Mouse (Mus musculus) heart, embryonic 10.5 days (tissue): ENCODE results near the gene Acadm. TPM values are rescaled to one million over a fixed set of nuclear protein-coding genes. Genes with fewer than 3 reads are reported as not detected.

ENCODE experiments used
- DNase-seq: peaks from one replicate; pipeline ENCODE4 v3.0.0-alpha.2; 2017; ENCODE audit warnings: low spot score
- H3K27ac ChIP-seq: fragments of 300-500 bp; sonication (generic); 2 replicates; pipeline ENCODE4 v1.5.1; 2016; ENCODE audit warnings: mild to moderate bottlenecking
- H3K27me3 ChIP-seq: fragments of 300-500 bp; sonication (generic); 2 replicates; pipeline ENCODE4 v1.6.1; 2016; ENCODE audit warnings: mild to moderate bottlenecking; ENCODE audit not compliant: poor library complexity, insufficient read depth, severe bottlenecking
- H3K36me3 ChIP-seq: fragments of 300-500 bp; sonication (generic); 2 replicates; pipeline ENCODE4 v1.6.1; 2016; ENCODE audit warnings: mild to moderate bottlenecking, moderate library complexity
- H3K4me1 ChIP-seq: fragments of 300-500 bp; sonication (generic); 2 replicates; pipeline ENCODE4 v1.6.1; 2016; ENCODE audit warnings: mild to moderate bottlenecking
- H3K4me3 ChIP-seq: fragments of 300-500 bp; sonication (generic); 2 replicates; pipeline ENCODE4 v1.5.1; 2016; ENCODE audit warnings: mild to moderate bottlenecking, moderate library complexity
- H3K9me3 ChIP-seq: fragments of 300-500 bp; sonication (generic); 2 replicates; pipeline ENCODE4 v1.6.1; 2016; ENCODE audit warnings: mild to moderate bottlenecking, moderate library complexity
- WGBS: fragments of 180-500 bp; shearing (Covaris S2); methylation state at CpG from one replicate; pipeline ENCODE4 v1.1.7; 2016; 5-methylcytosine and 5-hydroxymethylcytosine counted together
- polyA plus RNA-seq: library from polyadenylated mRNA; unstranded; fragments of >200 nt; fragmentation: Nextera tagmentation; extraction: Ambion mirVana; gene quantifications from 2 replicates; pipeline ENCODE4 v1.2.1, GENCODE M21; 2016

The Acadm gene
- polyA plus RNA-seq, 1 experiment from 2014 or later, result 91.2 TPM

DNA sequence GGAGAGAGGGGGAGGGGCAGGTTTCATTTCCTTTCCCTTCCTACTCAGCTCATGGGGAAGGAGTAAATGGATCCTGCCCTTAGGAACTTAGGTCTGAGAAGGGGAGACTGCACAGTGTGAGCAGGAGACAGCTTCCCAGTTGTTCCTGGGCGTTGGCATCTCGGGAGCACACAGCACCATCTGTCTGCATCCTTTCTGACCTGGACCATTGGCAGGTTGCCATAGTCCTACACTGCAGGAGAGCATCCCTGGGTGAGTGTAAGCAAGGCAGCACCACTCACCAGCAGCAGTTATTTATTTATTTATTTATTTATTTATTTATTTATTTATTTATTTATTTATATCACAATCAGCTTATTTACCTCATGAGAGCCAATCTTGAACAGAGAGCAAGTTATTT is 16.5 kb upstream of the Acadm start:
- H3K27me3 ChIP-seq, result no peaks in the 10 kb centered on the region
- no peak for DNase-seq
- no peaks in the 10 kb centered on the region for H3K36me3 ChIP-seq
- H3K4me3 ChIP-seq, result no peak overlapping the region
- no peaks in the 10 kb centered on the region for H3K4me1 ChIP-seq
- no peak overlapping the region for H3K27ac ChIP-seq
- 82% methylated on average over 2 of the region's 2 CpGs for WGBS
- no peaks in the 10 kb centered on the region for H3K9me3 ChIP-seq

DNA sequence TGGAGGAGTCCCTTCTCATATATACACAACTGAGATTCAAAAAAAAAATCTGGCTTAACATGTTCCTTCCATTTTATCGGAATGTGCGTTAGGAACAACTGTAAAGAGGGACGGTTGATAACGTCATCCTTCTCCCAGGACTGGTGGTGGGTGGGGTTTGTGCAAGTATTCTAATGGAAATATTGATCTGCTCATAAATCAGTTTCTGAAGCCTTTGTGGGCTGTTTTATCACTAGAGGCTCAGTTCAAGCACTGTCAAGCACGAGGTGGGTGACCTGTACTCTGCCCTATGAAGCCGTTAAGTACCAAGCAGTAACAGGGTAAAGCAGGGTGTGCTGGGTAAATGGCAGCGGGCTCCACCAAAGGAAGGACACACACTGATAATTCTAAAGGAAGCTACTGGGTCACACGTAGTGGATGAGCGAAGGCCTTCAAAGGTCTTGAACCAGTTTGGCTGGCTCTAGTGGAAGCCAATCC is 15.3 kb upstream of the Acadm start:
- WGBS, result 77% methylated on average over 9 of the region's 9 CpGs
- DNase-seq, result no peak
- H3K27me3 ChIP-seq, result no peaks in the 10 kb centered on the region

DNA sequence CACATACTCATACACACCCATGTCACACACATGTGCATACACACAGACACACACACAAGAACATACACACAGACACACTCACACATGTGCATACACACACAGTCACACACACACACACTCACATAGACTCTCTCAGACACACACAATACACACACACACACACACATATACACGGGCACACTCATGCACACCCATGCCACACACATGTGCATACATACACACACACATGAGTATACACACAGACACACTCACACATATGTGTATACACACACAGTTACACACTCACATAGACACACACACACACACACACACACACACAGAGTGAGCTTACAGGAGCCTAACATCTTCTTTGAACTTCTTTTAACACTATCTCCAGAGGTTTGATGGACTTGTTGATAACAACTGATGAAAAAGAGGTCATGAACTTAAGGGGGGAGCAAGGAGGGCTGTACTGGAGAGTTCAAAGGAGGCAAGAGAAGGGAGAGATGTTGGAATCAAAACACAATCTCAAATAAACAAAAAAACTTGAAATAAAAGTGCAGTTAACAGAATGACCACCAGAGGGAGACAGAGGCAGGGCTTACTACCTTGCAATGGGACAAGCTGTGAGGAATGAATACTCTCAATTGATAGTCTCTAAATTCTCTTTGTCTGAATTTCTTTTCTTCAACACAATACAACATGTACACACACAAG is 14.8 kb upstream of the Acadm start:
- WGBS, result 100% methylated on average over 1 of the region's 1 CpGs
- H3K36me3 ChIP-seq, result no peaks in the 10 kb centered on the region
- no peaks in the 10 kb centered on the region for H3K9me3 ChIP-seq
- H3K27me3 ChIP-seq, result peaks cover 4% of the 10 kb centered on the region; the same call in 1 of the 2 replicates
- no peak overlapping the region for H3K27ac ChIP-seq
- no peak overlapping the region for H3K4me3 ChIP-seq
- no peaks in the 10 kb centered on the region for H3K4me1 ChIP-seq
- no peak for DNase-seq

More for the DNA sequence above, 15.3 kb upstream of the Acadm start:
- H3K36me3 ChIP-seq, result no peaks in the 10 kb centered on the region
- H3K4me1 ChIP-seq, result no peaks in the 10 kb centered on the region
- H3K27ac ChIP-seq, result no peak overlapping the region
- H3K9me3 ChIP-seq, result no peaks in the 10 kb centered on the region
- no peak overlapping the region for H3K4me3 ChIP-seq

DNA sequence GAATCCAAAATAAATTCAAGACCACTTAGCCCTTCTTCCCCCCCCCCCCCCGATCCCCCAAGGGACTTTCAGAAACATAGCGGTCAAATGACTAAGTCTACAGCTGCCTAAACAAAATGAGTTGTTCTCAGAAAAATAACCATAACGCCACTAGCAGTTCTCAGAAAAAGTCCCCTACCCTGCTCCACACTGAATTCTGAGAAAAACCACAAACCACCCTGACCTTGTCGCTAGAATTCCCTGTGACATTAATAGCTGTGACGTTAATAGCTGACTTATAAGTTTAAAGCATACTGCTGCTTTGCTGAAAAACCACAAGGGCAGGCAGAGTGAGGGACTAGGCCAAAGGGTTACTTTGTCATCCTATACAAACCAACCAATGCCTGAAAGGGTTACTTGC is 13.5 kb upstream of the Acadm start:
- Histone ChIP-seq H3K27me3 (peaks cover 4% of the 10 kb centered on the region; the same call in 1 of the 2 replicates), H3K4me1 (no peaks in the 10 kb centered on the region), H3K9me3 (no peaks in the 10 kb centered on the region), H3K4me3 (no peak overlapping the region), H3K27ac (no peak overlapping the region), H3K36me3 (no peaks in the 10 kb centered on the region)
- WGBS, result 86% methylated on average over 5 of the region's 5 CpGs
- DNase-seq, result no peak

DNA sequence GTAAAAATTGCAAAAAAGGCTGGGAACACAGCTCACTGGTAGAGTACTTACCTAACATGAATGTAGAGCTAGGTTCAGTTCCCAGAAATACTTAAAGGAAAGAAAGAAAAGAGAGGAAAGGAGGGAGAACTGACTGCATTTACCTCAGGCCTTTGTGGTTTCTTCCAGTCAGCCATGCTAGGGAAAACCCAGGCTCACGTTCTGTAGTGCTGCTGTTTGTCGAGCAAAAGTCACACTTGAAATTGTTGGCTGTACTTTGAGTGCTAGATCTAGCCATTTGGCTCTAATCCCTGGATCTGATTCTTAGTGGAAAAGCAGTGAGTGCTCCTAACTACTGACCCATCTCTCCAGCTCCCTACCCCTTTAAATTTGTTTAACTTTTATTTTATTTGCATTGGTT is 3.7 kb upstream of the Acadm start:
- Histone ChIP-seq H3K4me1 (peaks cover 8% of the 10 kb centered on the region), H3K27me3 (no peaks in the 10 kb centered on the region), H3K36me3 (no peaks in the 10 kb centered on the region), H3K27ac (no peak overlapping the region), H3K9me3 (no peaks in the 10 kb centered on the region), H3K4me3 (no peak overlapping the region)
- 69% methylated on average over 2 of the region's 2 CpGs for WGBS
- no peak for DNase-seq

DNA sequence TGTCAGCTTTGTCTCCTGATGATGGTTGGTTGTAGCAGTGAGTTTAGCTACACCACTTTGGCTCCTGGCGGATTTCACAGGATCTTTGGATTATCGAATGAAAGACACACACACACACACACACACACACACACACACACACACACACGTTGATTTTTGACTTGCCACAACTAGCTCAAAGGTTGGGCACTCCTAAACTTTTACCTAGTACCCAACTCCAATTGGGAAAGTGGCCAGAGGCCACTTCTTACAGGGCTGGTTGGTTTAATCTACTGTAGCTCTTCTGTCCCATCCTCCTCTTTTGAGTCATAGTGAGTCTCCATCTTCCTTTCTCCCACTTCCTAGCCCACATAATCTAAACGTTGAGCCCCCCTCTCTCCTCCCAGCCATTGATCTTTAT is 2.8 kb upstream of the Acadm start:
- WGBS, result 72% methylated on average over 4 of the region's 4 CpGs
- Histone ChIP-seq H3K4me3 (no peak overlapping the region), H3K4me1 (peaks cover 15% of the 10 kb centered on the region), H3K27ac (no peak overlapping the region), H3K36me3 (no peaks in the 10 kb centered on the region), H3K9me3 (no peaks in the 10 kb centered on the region), H3K27me3 (no peaks in the 10 kb centered on the region)
- DNase-seq, result no peak

DNA sequence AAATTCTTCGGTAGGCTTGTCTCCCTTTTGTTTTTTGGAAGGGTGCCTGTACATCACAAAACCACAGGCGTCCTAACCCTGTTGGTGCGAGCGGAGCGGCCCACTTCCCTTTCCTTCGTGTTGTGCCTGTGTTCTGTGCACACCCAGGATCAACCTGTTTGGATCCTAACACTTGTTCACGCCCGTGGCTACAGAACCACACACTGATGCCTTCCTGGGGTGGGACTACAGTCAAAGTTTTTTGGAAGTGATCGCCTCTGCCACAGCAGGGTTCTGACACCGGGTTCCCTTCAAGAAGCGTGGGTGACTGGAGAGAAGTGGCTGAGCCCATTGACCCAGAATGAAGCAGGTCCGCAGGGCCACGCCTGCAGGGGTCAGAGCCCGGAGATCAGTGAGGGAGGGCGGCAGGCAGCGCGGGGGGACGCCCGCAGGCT is 514 bp downstream of the Acadm start:
- Histone ChIP-seq H3K36me3 (peaks cover 9% of the 10 kb centered on the region), H3K27me3 (no peaks in the 10 kb centered on the region), H3K4me1 (peaks cover 26% of the 10 kb centered on the region), H3K27ac (peak overlapping the region; percentile 91), H3K4me3 (peak overlapping the region; percentile 74), H3K9me3 (no peaks in the 10 kb centered on the region)
- peak; percentile 82 for DNase-seq
- under 1% methylated on average over 19 of the region's 19 CpGs for WGBS

DNA sequence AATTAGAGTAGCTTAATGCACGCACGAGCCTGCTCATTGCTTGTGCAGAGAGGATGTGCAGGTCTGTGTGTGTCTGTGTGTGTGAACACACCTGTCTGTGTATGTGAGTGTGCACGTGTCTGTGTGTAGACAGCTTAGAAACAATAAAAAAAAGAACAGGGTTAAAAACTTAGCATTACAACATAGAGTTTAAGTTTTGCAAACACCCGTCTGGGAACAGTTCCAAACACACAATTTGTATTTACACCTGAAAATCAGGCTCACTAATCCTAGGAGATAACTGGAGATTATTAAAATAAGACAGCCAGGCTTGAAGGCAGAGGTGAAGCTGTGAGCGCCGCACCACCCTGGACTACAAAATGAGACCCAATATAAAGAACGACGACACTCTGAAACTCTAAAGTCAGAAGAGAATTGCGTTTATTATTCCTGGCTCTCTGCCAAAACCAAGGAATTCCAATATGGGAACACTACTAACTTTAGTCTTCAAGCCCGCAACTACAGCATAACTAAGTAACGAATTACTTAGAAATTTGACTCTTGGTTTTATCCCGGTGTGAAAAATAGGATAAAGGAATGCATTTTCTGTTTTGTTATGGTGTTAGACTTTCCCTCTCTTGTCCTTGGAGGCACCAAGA is 1.3 kb downstream of the Acadm start:
- H3K27ac ChIP-seq, result peak overlapping the region; percentile 91
- no peaks in the 10 kb centered on the region for H3K9me3 ChIP-seq
- H3K4me3 ChIP-seq, result peak overlapping the region; percentile 74
- H3K36me3 ChIP-seq, result peaks cover 17% of the 10 kb centered on the region
- 51% methylated on average over 12 of the region's 12 CpGs for WGBS
- DNase-seq, result no peak
- peaks cover 26% of the 10 kb centered on the region for H3K4me1 ChIP-seq
- no peaks in the 10 kb centered on the region for H3K27me3 ChIP-seq

DNA sequence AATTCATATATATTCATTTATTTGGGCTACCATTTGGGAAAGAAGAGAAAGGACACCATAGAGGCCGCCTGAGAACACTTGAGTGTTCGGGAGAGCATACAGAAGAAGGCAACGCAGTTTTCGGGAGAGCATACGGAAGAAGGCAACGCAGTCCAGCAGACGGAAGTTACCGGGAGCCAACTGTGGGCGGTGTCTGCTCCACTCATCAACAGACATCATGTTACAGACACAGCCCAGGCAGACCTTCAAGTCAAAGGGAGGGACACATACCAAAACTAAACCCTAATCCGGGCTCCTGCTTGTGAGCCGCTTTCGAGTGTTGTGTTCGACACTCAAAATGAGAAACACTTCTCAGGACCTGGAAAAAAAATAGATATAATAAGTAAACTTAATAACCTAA is 2.8 kb downstream of the Acadm start:
- H3K36me3 ChIP-seq, result peaks cover 31% of the 10 kb centered on the region

DNA sequence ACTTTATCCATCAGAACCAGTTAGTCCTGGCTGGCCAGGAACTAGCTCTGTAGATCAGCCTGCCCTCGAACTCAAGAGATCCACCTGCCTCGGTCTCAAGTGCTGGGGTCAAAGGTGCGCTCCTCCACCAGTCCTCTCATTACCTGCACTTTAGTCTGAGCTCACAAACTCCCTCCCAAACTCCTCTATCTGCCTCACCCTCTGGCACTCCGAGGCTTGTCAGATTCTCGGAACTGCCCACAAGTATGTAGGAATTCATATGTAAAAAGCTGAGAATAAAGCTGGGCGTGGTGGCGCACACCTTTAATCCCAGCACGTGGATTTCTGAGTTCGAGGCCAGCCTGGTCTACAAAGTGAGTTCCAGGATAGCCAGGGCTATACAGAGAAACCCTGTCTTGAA is 3.9 kb downstream of the Acadm start:
- H3K9me3 ChIP-seq, result no peaks in the 10 kb centered on the region
- peaks cover 37% of the 10 kb centered on the region for H3K4me1 ChIP-seq
- no peaks in the 10 kb centered on the region for H3K27me3 ChIP-seq
- peaks cover 31% of the 10 kb centered on the region for H3K36me3 ChIP-seq
- no peak for DNase-seq
- H3K4me3 ChIP-seq, result no peak overlapping the region
- WGBS, result 84% methylated on average over 9 of the region's 9 CpGs
- H3K27ac ChIP-seq, result no peak overlapping the region

More for the DNA sequence above, 2.8 kb downstream of the Acadm start:
- H3K4me3 ChIP-seq, result no peak overlapping the region
- H3K27me3 ChIP-seq, result no peaks in the 10 kb centered on the region
- no peak for DNase-seq
- WGBS, result 87% methylated on average over 13 of the region's 13 CpGs
- peaks cover 33% of the 10 kb centered on the region for H3K4me1 ChIP-seq
- H3K27ac ChIP-seq, result no peak overlapping the region
- H3K9me3 ChIP-seq, result no peaks in the 10 kb centered on the region

DNA sequence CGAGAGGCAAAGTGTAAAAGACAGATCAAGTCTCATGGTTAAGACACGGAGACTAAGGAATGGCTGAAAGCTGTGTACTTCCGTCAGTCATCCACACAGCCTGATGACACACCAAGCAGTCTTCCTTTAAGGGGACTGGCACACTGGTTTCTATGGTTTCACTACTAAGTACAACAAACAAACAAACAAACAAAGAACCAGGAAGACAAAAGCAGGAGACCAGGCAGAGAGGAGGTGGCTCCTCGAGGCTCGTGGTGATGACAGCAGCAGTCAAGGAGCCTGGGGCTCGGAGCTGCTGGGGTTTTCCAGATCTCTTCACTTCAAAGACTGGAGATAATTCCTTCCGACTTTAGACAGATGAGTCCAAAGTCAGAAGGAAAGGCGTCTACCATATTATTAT is 4.4 kb downstream of the Acadm start:
- no peaks in the 10 kb centered on the region for H3K27me3 ChIP-seq
- H3K36me3 ChIP-seq, result peaks cover 35% of the 10 kb centered on the region
- H3K4me3 ChIP-seq, result no peak overlapping the region
- H3K27ac ChIP-seq, result no peak overlapping the region
- WGBS, result 49% methylated on average over 8 of the region's 8 CpGs
- peaks cover 36% of the 10 kb centered on the region for H3K4me1 ChIP-seq
- H3K9me3 ChIP-seq, result no peaks in the 10 kb centered on the region
- no peak for DNase-seq

DNA sequence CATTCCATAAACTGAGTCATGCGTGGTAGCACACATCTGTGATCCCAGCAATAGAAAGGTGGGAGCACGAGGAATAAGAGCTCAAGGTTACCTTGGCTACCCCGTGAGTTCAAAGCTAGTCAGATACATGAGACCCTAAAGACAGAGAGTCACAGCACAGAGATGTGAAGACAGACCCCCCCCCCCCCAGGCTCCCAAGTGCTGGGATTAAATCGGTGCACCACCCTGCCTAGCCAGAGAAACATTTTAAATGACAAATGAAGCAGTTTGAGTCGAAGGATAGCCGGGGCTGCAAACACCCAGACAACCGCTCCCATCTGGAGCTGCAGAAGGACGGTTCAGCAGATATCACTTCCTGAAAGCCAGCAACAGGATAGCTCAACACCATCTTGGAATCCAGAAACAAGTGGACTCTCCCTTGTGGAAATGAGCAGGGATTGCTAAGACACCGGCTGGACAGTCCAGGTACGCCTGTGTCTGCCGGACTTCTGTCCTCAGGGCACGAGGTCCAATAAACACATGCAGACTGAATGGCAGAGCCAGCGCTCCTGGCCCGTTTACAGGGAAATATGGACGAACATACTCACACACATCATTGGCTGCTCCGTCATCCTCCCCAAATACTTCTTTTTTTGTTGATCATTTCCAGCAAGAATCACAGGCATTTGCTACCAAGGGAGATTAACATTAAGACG is 7.2 kb downstream of the Acadm start:
- peaks cover 23% of the 10 kb centered on the region; the same call in 1 of the 2 replicates for H3K4me1 ChIP-seq
- WGBS, result 90% methylated on average over 17 of the region's 17 CpGs
- H3K9me3 ChIP-seq, result no peaks in the 10 kb centered on the region
- peaks cover 61% of the 10 kb centered on the region for H3K36me3 ChIP-seq
- no peaks in the 10 kb centered on the region for H3K27me3 ChIP-seq
- H3K4me3 ChIP-seq, result no peak overlapping the region
- H3K27ac ChIP-seq, result no peak overlapping the region
- no peak for DNase-seq

DNA sequence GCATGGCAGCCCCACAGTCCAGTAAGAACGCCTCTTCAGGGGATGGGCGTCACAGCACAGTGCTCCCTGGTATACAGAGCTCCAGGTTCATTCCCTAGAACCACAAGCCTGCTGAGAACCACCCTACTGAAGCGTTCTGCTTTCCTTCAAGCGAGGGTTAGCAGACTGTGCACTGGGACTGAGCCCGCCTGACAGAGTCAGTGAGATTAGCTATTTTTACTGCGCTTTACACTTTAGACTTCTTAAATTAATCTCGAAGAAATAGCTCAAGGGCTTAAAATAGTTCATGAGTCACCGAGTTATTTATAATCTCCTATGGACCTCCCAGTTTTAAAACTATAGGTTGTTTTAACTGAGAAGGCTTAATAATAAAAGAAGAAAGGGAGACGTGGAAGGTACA is 8.6 kb downstream of the Acadm start:
- Histone ChIP-seq H3K4me1 (peaks cover 20% of the 10 kb centered on the region; the same call in 1 of the 2 replicates), H3K27me3 (no peaks in the 10 kb centered on the region), H3K4me3 (no peak overlapping the region), H3K9me3 (no peaks in the 10 kb centered on the region), H3K27ac (peak overlapping the region; percentile 84), H3K36me3 (peaks cover 67% of the 10 kb centered on the region)
- no peak for DNase-seq
- 58% methylated on average over 9 of the region's 9 CpGs for WGBS
